Mouse (Mus musculus) heart, postnatal 0 days (tissue): ENCODE measurements around the gene Relch.

Experiments used
- CTCF ChIP-seq: IDR thresholded peaks from 2 replicates; pipeline ENCODE4 v1.5.1; 2016; ENCODE audit warnings: antibody characterized with exemption, control low read depth, low read depth
- EP300 ChIP-seq: IDR thresholded peaks from 2 replicates; pipeline ENCODE4 v1.6.1; 2016; ENCODE audit warnings: antibody characterized with exemption, low read depth

DNA sequence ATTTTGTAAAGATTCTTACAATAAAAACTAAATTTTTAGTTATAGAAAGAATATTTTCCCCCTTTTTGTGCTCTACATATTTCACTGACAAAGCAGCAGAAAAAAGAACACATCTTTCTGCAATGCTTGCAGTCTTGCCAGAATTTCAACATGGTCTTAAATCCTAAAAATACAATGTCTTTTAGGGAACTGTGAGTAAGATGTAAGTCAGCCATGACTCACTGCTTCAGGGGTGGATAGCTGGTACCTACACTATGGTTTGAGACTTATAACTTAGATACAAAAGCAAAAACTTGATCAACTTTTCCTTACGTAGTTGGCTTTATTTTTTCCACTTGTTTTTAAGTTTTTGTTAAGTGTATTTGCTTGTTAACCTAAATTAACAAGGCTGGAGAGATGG lies 78.8 kb downstream of the Relch start:
- TF ChIP-seq CTCF (no peak), EP300 (no peak)
